Mouse (Mus musculus) embryo, embryonic 10 days (tissue): ENCODE measurements around the gene Gm4724.
"Not testable (repeated sequence)": the region's sequence is repeated elsewhere in the genome, so short reads cannot be mapped to it uniquely, and the experiment has no call there.

ENCODE experiments used
- DNase-seq: peaks from one replicate; pipeline ENCODE4 v3.0.0-alpha.2; 2015; ENCODE audit warnings: low spot score

The Gm4724 gene

GRCm38 (mm10) chr2:175435707-175436106 is at the start of gene Gm4724:
Gm4724 (minus strand) TSS chr2:175435807.
- DNase-seq = not testable (repeated sequence)

GRCm38 (mm10) chr2:175469685-175470084 is 34.1 kb upstream of the Gm4724 start, which contains the start of gene Zfp965:
Zfp965 (plus strand) TSS chr2:175469985.
- not testable (repeated sequence) for DNase-seq
